Mouse (Mus musculus) lung, adult 10 weeks (tissue): Measurements from ENCODE around the gene Olfr1504. TPM values are rescaled to one million over a fixed set of nuclear protein-coding genes. Genes with fewer than 3 reads are reported as not detected.

Source experiments
- polyA plus RNA-seq: library from polyadenylated mRNA; stranded (reverse); fragments of 350-450 nt; fragmentation: Illumina TruSeq; extraction: RNeasy Lipid Tissue Mini Kit (QIAGEN cat#74804); gene quantifications from one replicate; pipeline ENCODE4 v1.2.3, GENCODE M21; 2014; ENCODE audit warnings: low read depth, low replicate concordance; ENCODE audit not compliant: insufficient read depth

Gene Olfr1504
- polyA plus RNA-seq: not detected

GRCm38 (mm10) chr19:13897828-13898227 lies at the start of gene Olfr1504:
Gene Olfr1504 (minus strand): TSS chr19:13897928.

GRCm38 (mm10) chr19:13913230-13913629 lies 15.5 kb upstream of the Olfr1504 start, which contains the start of gene Olfr1505:
Gene Olfr1505 (plus strand): TSS chr19:13913530.

GRCm38 (mm10) chr19:13861495-13861894 lies 36.2 kb downstream of the Olfr1504 start, which contains the start of gene Olfr1502:
Gene Olfr1502 (plus strand): TSS chr19:13861795.

GRCm38 (mm10) chr19:13850592-13850991 lies 47.1 kb downstream of the Olfr1504 start, which contains the start of gene Olfr1501:
Gene Olfr1501 (minus strand): TSS chr19:13850692.

Other genes with a start within 250 kb of the Olfr1504 start
- gene Olfr1490, start 246.8 kb downstream of the Olfr1504 start, polyA plus RNA-seq: not detected
- not detected for gene Olfr1491, start 200.7 kb downstream of the Olfr1504 start, polyA plus RNA-seq
- gene Olfr1493-ps1, start 174.7 kb downstream of the Olfr1504 start, polyA plus RNA-seq: not detected
- gene Olfr1494, start 158.2 kb downstream of the Olfr1504 start, polyA plus RNA-seq: not detected
- not detected for gene Olfr1495, start 133.3 kb downstream of the Olfr1504 start, polyA plus RNA-seq
- not detected for gene Olfr1496, start 120.0 kb downstream of the Olfr1504 start, polyA plus RNA-seq
- not detected for gene Olfr1497, start 99.7 kb downstream of the Olfr1504 start, polyA plus RNA-seq
- not detected for gene Olfr1499, start 78.5 kb downstream of the Olfr1504 start, polyA plus RNA-seq
- gene Olfr1500, start 67.4 kb downstream of the Olfr1504 start, polyA plus RNA-seq: not detected
- not detected for gene Olfr1501, start 47.2 kb downstream of the Olfr1504 start, polyA plus RNA-seq
- not detected for gene Olfr1502, start 36.1 kb downstream of the Olfr1504 start, polyA plus RNA-seq
- not detected for gene Olfr1505, start 15.6 kb upstream of the Olfr1504 start, polyA plus RNA-seq